Mouse (Mus musculus): ENCODE results near the gene Pusl1. TPM values are rescaled to one million over a fixed set of nuclear protein-coding genes. Genes with fewer than 3 reads are reported as not detected.

Gene Pusl1
- polyA plus RNA-seq, 1 experiment from 2014 or later: 39.7 TPM

DNA sequence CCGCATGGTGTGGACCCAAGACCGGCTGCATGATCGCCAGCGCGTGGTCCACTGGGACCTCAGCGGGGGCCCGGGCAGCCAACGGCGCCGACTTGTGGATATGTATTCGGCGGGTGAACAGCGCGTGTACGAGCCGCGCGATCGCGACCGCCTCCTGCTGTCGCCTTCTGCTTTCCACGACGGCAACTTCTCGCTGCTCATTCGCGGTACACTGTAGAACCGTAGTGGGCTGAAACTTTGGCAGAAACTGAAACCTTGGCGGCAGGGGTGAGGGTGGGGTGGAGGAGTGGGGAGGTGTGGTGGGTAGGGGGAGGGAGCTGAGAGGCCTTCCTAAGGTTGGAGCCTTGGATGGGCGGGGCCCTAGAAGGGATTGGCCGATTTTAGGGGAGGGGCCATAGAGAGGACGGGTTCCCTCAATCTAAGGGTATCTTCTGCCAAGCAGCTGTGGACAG, 50.6 kb downstream of the Pusl1 start:
- peak; percentile 20 for ATAC-seq (ENCODE audit: low read depth)

GRCm38 (mm10) chr4:155840076-155841002, 51.2 kb downstream of the Pusl1 start:
- H3K36me3 ChIP-seq (ENCODE audit: control insufficient read depth, insufficient read depth, low read length): peaks cover 13% of the 10 kb centered on the region
- 8% methylated on average over 8 of the region's 8 CpGs for WGBS

More for the DNA sequence above, 50.6 kb downstream of the Pusl1 start:
- Histone ChIP-seq H3K4me1 (replicated peaks; ENCODE audit: control insufficient read depth, insufficient read depth, low read length) (peaks cover 37% of the 10 kb centered on the region), H3K36me3 (ENCODE audit: control insufficient read depth, insufficient read depth, low read length) (peaks cover 13% of the 10 kb centered on the region), H3K4me3 (ENCODE audit: low read length) (peak overlapping the region; percentile 67), H3K4me2 (ENCODE audit: low read depth, low read length) (peak overlapping the region; percentile 92), H3K27me3 (ENCODE audit: control insufficient read depth, insufficient read depth, low read depth, low read length) (peaks cover 8% of the 10 kb centered on the region), H3K27ac (ENCODE audit: low read length) (peak overlapping the region; percentile 99), H3K9ac (ENCODE audit: low read length) (peak overlapping the region; percentile 78), H3K9me3 (ENCODE audit: control insufficient read depth, low read length) (no peaks in the 10 kb centered on the region)
- WGBS: under 1% methylated on average over 32 of the region's 32 CpGs

GRCm38 (mm10) chr4:155839483-155839910, 52.1 kb downstream of the Pusl1 start, which contains the start of gene Mxra8:
Mxra8 (plus strand) TSS chr4:155839680.
- H3K4me1 ChIP-seq (replicated peaks; ENCODE audit: control insufficient read depth, insufficient read depth, low read length): peaks cover 37% of the 10 kb centered on the region
- peaks cover 8% of the 10 kb centered on the region for H3K27me3 ChIP-seq (ENCODE audit: control insufficient read depth, insufficient read depth, low read depth, low read length)
- H3K9ac ChIP-seq (ENCODE audit: low read length): peak within 1 kb of the TSS; percentile 78
- H3K4me3 ChIP-seq (ENCODE audit: low read length): peak within 1 kb of the TSS; percentile 67
- peak within 1 kb of the TSS; percentile 92 for H3K4me2 ChIP-seq (ENCODE audit: low read depth, low read length)
- no peaks in the 10 kb centered on the region for H3K9me3 ChIP-seq (ENCODE audit: control insufficient read depth, low read length)
- peak within 1 kb of the TSS; percentile 99 for H3K27ac ChIP-seq (ENCODE audit: low read length)
- peak; percentile 94 for ATAC-seq (ENCODE audit: low read depth)
- H3K36me3 ChIP-seq (ENCODE audit: control insufficient read depth, insufficient read depth, low read length): peaks cover 13% of the 10 kb centered on the region
- WGBS: 4% methylated on average over 16 of the region's 16 CpGs

More at GRCm38 (mm10) chr4:155840076-155841002, 51.2 kb downstream of the Pusl1 start:
- Histone ChIP-seq H3K4me1 (replicated peaks; ENCODE audit: control insufficient read depth, insufficient read depth, low read length) (peaks cover 37% of the 10 kb centered on the region), H3K9ac (ENCODE audit: low read length) (peak overlapping the region; percentile 78), H3K9me3 (ENCODE audit: control insufficient read depth, low read length) (no peaks in the 10 kb centered on the region), H3K4me2 (ENCODE audit: low read depth, low read length) (peak overlapping the region; percentile 92), H3K27ac (ENCODE audit: low read length) (peak overlapping the region; percentile 99), H3K4me3 (ENCODE audit: low read length) (peak overlapping the region; percentile 67), H3K27me3 (ENCODE audit: control insufficient read depth, insufficient read depth, low read depth, low read length) (peaks cover 8% of the 10 kb centered on the region)
- ATAC-seq (ENCODE audit: low read depth): peak; percentile 4; the same call in 1 of the 2 replicates

GRCm38 (mm10) chr4:155838187-155839153, 53.1 kb downstream of the Pusl1 start:
- Histone ChIP-seq H3K27me3 (ENCODE audit: control insufficient read depth, insufficient read depth, low read depth, low read length) (peaks cover 8% of the 10 kb centered on the region), H3K4me1 (replicated peaks; ENCODE audit: control insufficient read depth, insufficient read depth, low read length) (peaks cover 45% of the 10 kb centered on the region), H3K4me2 (ENCODE audit: low read depth, low read length) (peak overlapping the region; percentile 92), H3K9ac (ENCODE audit: low read length) (peak overlapping the region; percentile 28), H3K36me3 (ENCODE audit: control insufficient read depth, insufficient read depth, low read length) (peaks cover 13% of the 10 kb centered on the region), H3K27ac (ENCODE audit: low read length) (peak overlapping the region; percentile 99), H3K4me3 (ENCODE audit: low read length) (no peak overlapping the region), H3K9me3 (ENCODE audit: control insufficient read depth, low read length) (no peaks in the 10 kb centered on the region)
- 30% methylated on average over 8 of the region's 8 CpGs for WGBS
- ATAC-seq (ENCODE audit: low read depth): peak; percentile 37

Small RNAs within 50 kb of the gene (microRNA-seq; reads per million reads assigned to microRNA genes)
- gene Gm22991: not detected

Other genes with a start within 250 kb of the Pusl1 start
- not detected in 2 replicates for gene Gm10563, start 246.4 kb downstream of the Pusl1 start, polyA plus RNA-seq (2015; fragmentation: Nextera tagmentation; extraction: Ambion mirVana)
- 43.3 and 47.2 TPM in 2 replicates for gene Mmp23, start 238.4 kb downstream of the Pusl1 start, polyA plus RNA-seq (2015; fragmentation: Nextera tagmentation; extraction: Ambion mirVana)
- gene Mib2, start 222.6 kb downstream of the Pusl1 start, polyA plus RNA-seq (2015; fragmentation: Nextera tagmentation; extraction: Ambion mirVana): 27.8 and 31.9 TPM in 2 replicates
- gene Fndc10, start 197.4 kb downstream of the Pusl1 start, polyA plus RNA-seq (2015; fragmentation: Nextera tagmentation; extraction: Ambion mirVana): 1.3 and 1.4 TPM in 2 replicates
- gene Ssu72, start 187.0 kb downstream of the Pusl1 start, polyA plus RNA-seq (2015; fragmentation: Nextera tagmentation; extraction: Ambion mirVana): 139 and 148 TPM in 2 replicates
- gene Tmem240, start 157.0 kb downstream of the Pusl1 start, polyA plus RNA-seq (2015; fragmentation: Nextera tagmentation; extraction: Ambion mirVana): 0.15 and 0.29 TPM in 2 replicates
- 68.4 and 73.3 TPM in 2 replicates for gene Atad3a, start 130.7 kb downstream of the Pusl1 start, polyA plus RNA-seq (2015; fragmentation: Nextera tagmentation; extraction: Ambion mirVana)
- 7.5 and 8.6 TPM in 2 replicates for gene Vwa1, start 117.1 kb downstream of the Pusl1 start, polyA plus RNA-seq (2015; fragmentation: Nextera tagmentation; extraction: Ambion mirVana)
- 0.15 and 0.21 TPM in 2 replicates for gene Tmem88b, start 105.9 kb downstream of the Pusl1 start, polyA plus RNA-seq (2015; fragmentation: Nextera tagmentation; extraction: Ambion mirVana)
- 0.69 and 1.0 TPM in 2 replicates for gene Ankrd65, start 101.3 kb downstream of the Pusl1 start, polyA plus RNA-seq (2015; fragmentation: Nextera tagmentation; extraction: Ambion mirVana)
- 177 and 194 TPM in 2 replicates for gene Mrpl20, start 88.9 kb downstream of the Pusl1 start, polyA plus RNA-seq (2015; fragmentation: Nextera tagmentation; extraction: Ambion mirVana)
- 179 and 185 TPM in 2 replicates for gene Ccnl2, start 79.3 kb downstream of the Pusl1 start, polyA plus RNA-seq (2015; fragmentation: Nextera tagmentation; extraction: Ambion mirVana)
- 141 and 146 TPM in 2 replicates for gene Aurkaip1, start 60.5 kb downstream of the Pusl1 start, polyA plus RNA-seq (2015; fragmentation: Nextera tagmentation; extraction: Ambion mirVana)
- 246 and 255 TPM in 2 replicates for gene Mxra8, start 52.1 kb downstream of the Pusl1 start, polyA plus RNA-seq (2015; fragmentation: Nextera tagmentation; extraction: Ambion mirVana)
- gene Dvl1, start 44.4 kb downstream of the Pusl1 start, polyA plus RNA-seq (2015; fragmentation: Nextera tagmentation; extraction: Ambion mirVana): 4.5 and 6.0 TPM in 2 replicates
- 0.24 and 0.30 TPM in 2 replicates for gene Tas1r3, start 28.4 kb downstream of the Pusl1 start, polyA plus RNA-seq (2015; fragmentation: Nextera tagmentation; extraction: Ambion mirVana)
- 15.6 and 16.4 TPM in 2 replicates for gene Cptp, start 22.3 kb downstream of the Pusl1 start, polyA plus RNA-seq (2015; fragmentation: Nextera tagmentation; extraction: Ambion mirVana)
- 74.2 and 75.8 TPM in 2 replicates for gene Ints11, start 22.2 kb downstream of the Pusl1 start, polyA plus RNA-seq (2015; fragmentation: Nextera tagmentation; extraction: Ambion mirVana)
- 17.5 and 20.0 TPM in 2 replicates for gene Acap3, start within 50 bp of the Pusl1 start, polyA plus RNA-seq (2015; fragmentation: Nextera tagmentation; extraction: Ambion mirVana)
- 77.2 and 86.4 TPM in 2 replicates for gene Ube2j2, start 52.0 kb upstream of the Pusl1 start, polyA plus RNA-seq (2015; fragmentation: Nextera tagmentation; extraction: Ambion mirVana)
- 37.2 and 39.3 TPM in 2 replicates for gene C1qtnf12, start 70.5 kb upstream of the Pusl1 start, polyA plus RNA-seq (2015; fragmentation: Nextera tagmentation; extraction: Ambion mirVana)
- 12.2 and 12.8 TPM in 2 replicates for gene B3galt6, start 100.9 kb upstream of the Pusl1 start, polyA plus RNA-seq (2015; fragmentation: Nextera tagmentation; extraction: Ambion mirVana)
- gene Sdf4, start 101.1 kb upstream of the Pusl1 start, polyA plus RNA-seq (2015; fragmentation: Nextera tagmentation; extraction: Ambion mirVana): 156 and 162 TPM in 2 replicates
- gene Tnfrsf4, start 122.1 kb upstream of the Pusl1 start, polyA plus RNA-seq (2015; fragmentation: Nextera tagmentation; extraction: Ambion mirVana): 1.1 and 2.4 TPM in 2 replicates
- gene Tnfrsf18, start 134.4 kb upstream of the Pusl1 start, polyA plus RNA-seq (2015; fragmentation: Nextera tagmentation; extraction: Ambion mirVana): 1.5 and 2.3 TPM in 2 replicates
- gene Ttll10, start 167.6 kb upstream of the Pusl1 start, polyA plus RNA-seq (2015; fragmentation: Nextera tagmentation; extraction: Ambion mirVana): 2.8 and 4.0 TPM in 2 replicates
- 37.9 and 42.0 TPM in 2 replicates for gene 9430015G10Rik, start 218.2 kb upstream of the Pusl1 start, polyA plus RNA-seq (2015; fragmentation: Nextera tagmentation; extraction: Ambion mirVana)
- 0.24 and 0.33 TPM in 2 replicates for gene Rnf223, start 238.7 kb upstream of the Pusl1 start, polyA plus RNA-seq (2015; fragmentation: Nextera tagmentation; extraction: Ambion mirVana)

All from lung, embryonic 16.5 days (tissue).